8 mouse cellular contexts compared by ENCODE assay signal in the genomic region with DNA sequence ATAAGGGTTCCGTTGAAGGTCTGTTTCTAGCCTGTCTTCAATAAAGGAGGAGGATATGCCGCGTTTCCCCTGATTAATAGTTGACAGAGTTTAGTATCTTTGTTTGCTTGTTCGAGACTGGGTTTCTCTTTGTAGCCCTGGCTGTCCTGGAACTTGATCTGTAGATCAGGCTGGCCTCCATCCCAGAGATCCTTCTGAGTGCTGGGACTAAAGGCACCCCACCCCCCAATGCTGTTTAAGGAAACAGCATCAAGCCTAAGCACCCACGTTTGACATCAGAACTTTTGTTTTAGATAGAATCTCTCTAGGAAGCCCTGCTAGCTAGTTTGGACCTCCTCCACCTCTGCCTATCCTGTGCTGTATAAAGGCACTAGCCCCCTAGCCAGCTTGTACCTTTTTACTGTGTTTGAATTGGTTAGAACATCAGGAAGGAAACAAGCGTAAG. TPM values are rescaled to one million over a fixed set of nuclear protein-coding genes. Genes with fewer than 3 reads are reported as not detected.
DNase-seq lines count a peak whose midpoint lies in the region; ATAC-seq and TF ChIP-seq lines count a peak whose summit lies in the region.

No protein-coding gene starts in this region.

- peak overlapping the region; percentile 68 for H3K4me3 ChIP-seq in heart, embryonic 12.5 days
- peak overlapping the region; percentile 98 for H3K4me3 ChIP-seq in bone marrow, adult 2 months (replicated peaks; ENCODE audit: control insufficient read depth, low read depth, low read length)
- peak overlapping the region; percentile 87 for H3K4me3 ChIP-seq in hindbrain, embryonic 13.5 days
- H3K4me3 ChIP-seq in midbrain, embryonic 10.5 days: peak overlapping the region; percentile 92

- DNase-seq in heart, postnatal 36 days: no peak
- no peak for DNase-seq in midbrain, embryonic 10.5 days (ENCODE audit: low spot score)
- DNase-seq in ovary, adult 18-20 months (ENCODE audit: low spot score): no peak
- no peak for DNase-seq in gastrocnemius, postnatal 25 days

- no peak for TF ChIP-seq POLR2A in bone marrow, adult 2 months (IDR thresholded peaks at IDR 0.05; ENCODE audit: borderline replicate concordance, control insufficient read depth, low read depth, low read length)

- no peaks in the 10 kb centered on the region for H3K27me3 ChIP-seq in heart, embryonic 12.5 days (replicated peaks)
- no peaks in the 10 kb centered on the region for H3K27me3 ChIP-seq in hindbrain, embryonic 13.5 days
- H3K27me3 ChIP-seq in midbrain, embryonic 10.5 days (ENCODE audit: low read depth, poor library complexity, severe bottlenecking): no peaks in the 10 kb centered on the region

- no peaks in the 10 kb centered on the region for H3K36me3 ChIP-seq in heart, embryonic 12.5 days
- H3K36me3 ChIP-seq in hindbrain, embryonic 13.5 days: no peaks in the 10 kb centered on the region
- no peaks in the 10 kb centered on the region for H3K36me3 ChIP-seq in midbrain, embryonic 10.5 days

- peaks cover 21% of the 10 kb centered on the region for H3K4me1 ChIP-seq in heart, embryonic 12.5 days (replicated peaks)
- peaks cover 4% of the 10 kb centered on the region for H3K4me1 ChIP-seq in bone marrow, adult 2 months (ENCODE audit: control insufficient read depth, insufficient read depth, low read length)
- H3K4me1 ChIP-seq in hindbrain, embryonic 13.5 days (replicated peaks): peaks cover 14% of the 10 kb centered on the region
- peaks cover 22% of the 10 kb centered on the region for H3K4me1 ChIP-seq in midbrain, embryonic 10.5 days

- H3K27ac ChIP-seq in heart, embryonic 12.5 days (ENCODE audit: poor library complexity, severe bottlenecking): no peak overlapping the region
- peak overlapping the region; percentile 97; the same call in 1 of the 2 replicates for H3K27ac ChIP-seq in bone marrow, adult 2 months (ENCODE audit: control insufficient read depth, insufficient read depth, low read depth, low read length, poor library complexity)
- H3K27ac ChIP-seq in hindbrain, embryonic 13.5 days: peak overlapping the region; percentile 91
- H3K27ac ChIP-seq in midbrain, embryonic 10.5 days (replicated peaks): peak overlapping the region; percentile 93

- 19% methylated on average over 6 of the region's 6 CpGs for WGBS in heart, embryonic 12.5 days
- WGBS in bone marrow, adult 2 months: 12% methylated on average over 6 of the region's 6 CpGs
- WGBS in hindbrain, embryonic 13.5 days: 15% methylated on average over 6 of the region's 6 CpGs
- WGBS in midbrain, embryonic 10.5 days: 18% methylated on average over 6 of the region's 6 CpGs

- no peaks in the 10 kb centered on the region for H3K9me3 ChIP-seq in heart, embryonic 12.5 days (replicated peaks)
- H3K9me3 ChIP-seq in hindbrain, embryonic 13.5 days: no peaks in the 10 kb centered on the region
- no peaks in the 10 kb centered on the region for H3K9me3 ChIP-seq in midbrain, embryonic 10.5 days (replicated peaks)

- ATAC-seq in heart, embryonic 12.5 days (ENCODE audit: insufficient number of reproducible peaks, low FRiP score): no peak
- ATAC-seq in hindbrain, embryonic 13.5 days (ENCODE audit: low FRiP score): no peak
- no peak for ATAC-seq in monocyte, adult 5-6 weeks (replicated peaks; ENCODE audit: insufficient number of reproducible peaks, low FRiP score, low TSS enrichment, poor library complexity, severe bottlenecking)

- peak overlapping the region; percentile 87 for H3K9ac ChIP-seq in heart, embryonic 12.5 days
- peak overlapping the region; percentile 93 for H3K9ac ChIP-seq in hindbrain, embryonic 13.5 days

- intact Hi-C loops in heart, postnatal 36 days (cut with DNase I): loop anchor here (2.0 to 10.0 kb wide), 3 partner anchors 15 to 451 kb away; a partner anchor contains a TSS

- H3K4me2 ChIP-seq in heart, embryonic 12.5 days: peak overlapping the region; percentile 78
- H3K4me2 ChIP-seq in hindbrain, embryonic 13.5 days: peak overlapping the region; percentile 76

- TF ChIP-seq CTCF in bone marrow, adult 2 months (IDR thresholded peaks at IDR 0.05; ENCODE audit: control insufficient read depth, insufficient read depth, low read length): no peak

RNA-seq across cellular contexts. Expression of a gene that starts 1.3 kb away (rescaled TPM):
- polyA plus RNA-seq in heart, embryonic 12.5 days (2016; fragmentation: Nextera tagmentation; extraction: Ambion mirVana): 18.9 and 21.0 TPM in 2 replicates
- total RNA-seq in heart, postnatal 36 days (2021): 10 to 100 TPM; 80.8 to 84.3 TPM
- polyA plus RNA-seq in bone marrow, adult 2 months (2011; ENCODE audit: insufficient read depth, insufficient read length, low replicate concordance, missing spikeins): 16.9 and 30.7 TPM in 2 replicates
- 34.6 and 39.3 TPM in 2 replicates for polyA plus RNA-seq in hindbrain, embryonic 13.5 days (2015; fragmentation: Nextera tagmentation; extraction: Ambion mirVana)
- 21.4 and 22.7 TPM in 2 replicates for polyA plus RNA-seq in midbrain, embryonic 10.5 days (2016; fragmentation: Nextera tagmentation; extraction: Ambion mirVana)
- 48.5 to 54.3 TPM (median 49.2 TPM) in 3 replicates for total RNA-seq in monocyte, adult 5-6 weeks (2017)
- total RNA-seq in gastrocnemius, postnatal 25 days (2021): 10 to 100 TPM; 12.5 to 16.8 TPM

RNA-seq across cellular contexts. Expression of a gene that starts 11.2 kb away (rescaled TPM):
- 172 and 177 TPM in 2 replicates for polyA plus RNA-seq in heart, embryonic 12.5 days (2016; fragmentation: Nextera tagmentation; extraction: Ambion mirVana)
- total RNA-seq in heart, postnatal 36 days (2021): 10 to 100 TPM; 35.1 to 43.6 TPM
- 284 and 419 TPM in 2 replicates for polyA plus RNA-seq in bone marrow, adult 2 months (2011; ENCODE audit: insufficient read depth, insufficient read length, low replicate concordance, missing spikeins)
- 115 and 119 TPM in 2 replicates for polyA plus RNA-seq in hindbrain, embryonic 13.5 days (2015; fragmentation: Nextera tagmentation; extraction: Ambion mirVana)
- 383 and 428 TPM in 2 replicates for polyA plus RNA-seq in midbrain, embryonic 10.5 days (2016; fragmentation: Nextera tagmentation; extraction: Ambion mirVana)
- total RNA-seq in monocyte, adult 5-6 weeks (2017): 228 to 330 TPM (median 247 TPM) in 3 replicates
- 10 to 100 TPM; 18.4 to 22.9 TPM for total RNA-seq in gastrocnemius, postnatal 25 days (2021)

RNA-seq across cellular contexts. Expression of a gene that starts 16.7 kb away (rescaled TPM):
- polyA plus RNA-seq in heart, embryonic 12.5 days (2016; fragmentation: Nextera tagmentation; extraction: Ambion mirVana): 40.3 and 40.7 TPM in 2 replicates
- 10 to 100 TPM; 23.6 to 26.1 TPM for total RNA-seq in heart, postnatal 36 days (2021)
- polyA plus RNA-seq in bone marrow, adult 2 months (2011; ENCODE audit: insufficient read depth, insufficient read length, low replicate concordance, missing spikeins): 13.7 and 20.6 TPM in 2 replicates
- 50.4 TPM in 2 replicates for polyA plus RNA-seq in hindbrain, embryonic 13.5 days (2015; fragmentation: Nextera tagmentation; extraction: Ambion mirVana)
- polyA plus RNA-seq in midbrain, embryonic 10.5 days (2016; fragmentation: Nextera tagmentation; extraction: Ambion mirVana): 40.3 and 47.6 TPM in 2 replicates
- 11.2 to 19.1 TPM (median 15.5 TPM) in 3 replicates for total RNA-seq in monocyte, adult 5-6 weeks (2017)
- 10 to 100 TPM; 21.1 to 22.5 TPM for total RNA-seq in gastrocnemius, postnatal 25 days (2021)
